Mouse (Mus musculus): ENCODE data around the gene Fam69b. TPM values are rescaled to one million over a fixed set of nuclear protein-coding genes. Genes with fewer than 3 reads are reported as not detected.
A peak's percentile ranks its signal among the peaks of the same experiment; 100 is the strongest.

The Fam69b gene
- total RNA-seq, 2 experiments from 2014 or later, result 72.4 to 78.9 TPM

DNA sequence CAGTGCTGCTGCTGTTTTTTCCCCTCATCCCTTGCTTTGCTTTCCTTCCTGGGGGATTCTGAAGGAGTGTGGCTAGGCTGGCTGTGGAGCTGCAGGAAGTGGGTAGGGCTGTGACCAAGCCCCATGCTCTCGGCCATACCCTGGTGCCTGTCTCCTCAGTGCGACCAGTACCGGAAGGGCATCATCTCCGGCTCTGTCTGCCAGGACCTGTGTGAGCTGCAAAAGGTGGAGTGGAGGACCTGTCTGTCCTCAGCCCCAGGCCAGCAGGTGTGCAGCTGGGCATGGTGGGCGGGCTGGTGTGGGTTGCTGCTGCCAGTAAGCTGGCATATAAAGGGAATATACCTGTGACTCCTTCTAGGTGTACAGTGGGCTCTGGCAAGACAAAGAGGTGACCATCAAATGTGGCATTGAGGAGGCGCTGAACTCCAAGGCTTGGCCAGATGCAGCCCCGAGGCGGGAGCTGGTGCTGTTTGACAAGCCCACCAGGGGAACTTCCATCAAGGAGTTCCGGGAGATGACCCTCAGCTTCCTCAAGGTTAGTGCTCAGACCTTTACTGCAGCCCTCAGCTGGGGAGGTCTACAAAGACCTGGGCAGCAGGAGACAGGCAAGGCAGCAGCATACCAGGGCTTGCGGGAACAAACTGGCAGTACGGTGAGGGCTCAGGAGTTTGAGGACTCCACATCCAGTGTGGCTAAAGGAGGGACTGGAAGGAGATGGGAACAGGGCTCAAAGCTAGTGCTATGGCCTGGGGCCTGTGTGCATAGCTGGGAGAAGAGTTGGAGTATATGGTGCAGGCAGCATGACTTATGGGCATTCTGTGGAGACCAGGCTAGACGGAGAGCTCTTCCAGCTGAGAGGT lies 6.6 kb downstream of the Fam69b start:
- DNase-seq (ENCODE audit: extremely low spot score in 1 of 2, low spot score in 2 of 2), result no peak
- intact Hi-C loops (cut with DNase I), result loop anchor here (5.0 kb wide), 1 partner anchor 188 kb away; the partner anchor contains the start of gene Sec16a
- H3K27ac ChIP-seq, result no peak overlapping the region
- TF ChIP-seq CTCF (IDR thresholded peaks at IDR 0.05), result no peak
- H3K4me3 ChIP-seq, result no peak overlapping the region

DNA sequence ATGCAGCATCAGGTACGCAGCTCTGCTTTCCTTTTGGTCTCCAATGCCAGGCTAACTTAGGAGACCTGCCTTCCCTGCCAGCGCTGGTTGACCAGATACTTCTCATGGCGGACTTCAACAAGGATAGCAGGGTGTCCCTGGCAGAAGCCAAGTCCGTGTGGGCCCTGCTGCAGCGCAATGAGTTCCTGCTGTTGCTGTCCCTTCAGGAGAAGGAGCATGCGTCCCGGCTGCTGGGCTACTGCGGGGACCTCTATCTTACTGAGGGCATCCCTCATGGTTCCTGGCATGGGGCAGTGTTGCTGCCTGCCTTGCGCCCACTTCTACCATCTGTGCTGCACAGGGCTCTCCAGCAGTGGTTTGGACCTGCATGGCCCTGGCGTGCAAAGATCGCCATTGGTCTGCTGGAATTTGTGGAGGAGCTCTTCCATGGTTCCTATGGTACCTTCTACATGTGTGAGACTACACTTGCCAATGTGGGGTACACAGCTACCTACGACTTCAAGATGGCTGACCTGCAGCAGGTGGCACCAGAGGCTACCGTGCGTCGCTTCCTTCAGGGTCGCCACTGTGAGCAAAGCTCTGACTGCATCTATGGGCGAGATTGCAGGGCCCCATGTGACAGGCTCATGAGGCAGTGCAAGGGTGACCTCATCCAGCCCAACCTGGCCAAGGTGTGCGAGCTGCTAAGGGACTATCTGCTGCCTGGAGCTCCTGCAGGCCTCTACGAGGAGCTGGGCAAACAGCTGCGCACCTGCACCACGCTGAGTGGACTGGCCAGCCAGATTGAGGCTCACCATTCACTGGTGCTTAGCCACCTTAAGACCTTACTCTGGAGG lies 7.5 kb downstream of the Fam69b start:
- TF ChIP-seq CTCF (IDR thresholded peaks at IDR 0.05), result no peak
- Histone ChIP-seq H3K4me3 (no peak overlapping the region), H3K27ac (no peak overlapping the region)
- intact Hi-C loops (cut with DNase I), result loop anchor here (5.0 kb wide), 1 partner anchor 188 kb away; the partner anchor contains the start of gene Sec16a
- no peak for DNase-seq (ENCODE audit: extremely low spot score in 1 of 2, low spot score in 2 of 2)

DNA sequence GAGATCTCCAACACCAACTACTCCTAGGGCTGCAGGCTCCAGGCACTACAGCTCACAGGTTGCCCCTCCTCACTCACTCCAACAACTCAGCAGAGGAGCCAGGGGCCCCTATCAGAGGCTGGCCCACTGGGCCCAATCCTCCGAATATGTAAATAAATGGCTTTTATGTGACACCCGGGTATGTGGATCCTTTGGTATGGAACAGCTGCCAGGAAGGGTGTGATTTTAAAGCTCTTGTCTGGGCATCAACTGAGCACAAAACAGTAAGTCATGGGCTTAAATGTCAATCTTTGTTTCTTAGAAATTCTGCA lies 8.0 kb downstream of the Fam69b start:
- no peak overlapping the region for H3K4me3 ChIP-seq
- no peak for TF ChIP-seq CTCF (IDR thresholded peaks at IDR 0.05)
- DNase-seq (ENCODE audit: extremely low spot score in 1 of 2, low spot score in 2 of 2), result no peak
- H3K27ac ChIP-seq, result no peak overlapping the region
- intact Hi-C loops (cut with DNase I), result loop anchor here (5.0 kb wide), 1 partner anchor 189 kb away; the partner anchor contains the start of gene Sec16a

DNA sequence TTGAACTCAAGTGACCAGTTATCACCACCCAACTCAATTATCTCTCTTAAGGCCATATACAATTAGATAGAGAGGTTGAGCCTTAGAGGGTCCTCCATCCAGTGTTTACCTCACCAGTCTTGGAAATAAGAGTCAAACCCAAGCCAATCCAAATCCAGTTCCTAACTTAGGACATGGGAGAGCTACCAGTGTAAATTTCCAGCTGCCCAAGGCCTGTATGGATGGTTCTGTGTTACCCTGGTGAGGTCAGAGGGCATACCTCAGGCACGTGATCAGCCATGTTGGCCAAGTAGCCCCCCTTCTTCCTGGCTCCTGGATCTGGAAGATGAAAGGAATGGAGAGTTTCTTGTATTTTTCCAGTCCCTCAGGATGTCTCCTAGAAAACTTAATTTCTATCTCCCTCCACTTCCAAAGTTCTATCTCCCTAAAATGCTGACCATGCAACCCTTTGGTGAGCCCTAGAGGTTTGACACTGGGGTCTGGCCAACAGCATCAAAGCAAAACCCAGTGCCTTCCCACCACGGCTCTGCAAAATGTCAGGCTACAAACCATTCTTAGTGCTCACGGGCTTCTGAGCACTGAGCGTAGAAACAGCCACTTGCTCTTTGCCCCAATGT lies 9.2 kb downstream of the Fam69b start:
- TF ChIP-seq CTCF (IDR thresholded peaks at IDR 0.05), result no peak
- intact Hi-C loops (cut with DNase I), result loop anchor here (5.0 kb wide), 1 partner anchor 190 kb away; the partner anchor contains the start of gene Sec16a
- no peak overlapping the region for H3K27ac ChIP-seq
- no peak overlapping the region for H3K4me3 ChIP-seq
- no peak for DNase-seq (ENCODE audit: extremely low spot score in 1 of 2, low spot score in 2 of 2)

DNA sequence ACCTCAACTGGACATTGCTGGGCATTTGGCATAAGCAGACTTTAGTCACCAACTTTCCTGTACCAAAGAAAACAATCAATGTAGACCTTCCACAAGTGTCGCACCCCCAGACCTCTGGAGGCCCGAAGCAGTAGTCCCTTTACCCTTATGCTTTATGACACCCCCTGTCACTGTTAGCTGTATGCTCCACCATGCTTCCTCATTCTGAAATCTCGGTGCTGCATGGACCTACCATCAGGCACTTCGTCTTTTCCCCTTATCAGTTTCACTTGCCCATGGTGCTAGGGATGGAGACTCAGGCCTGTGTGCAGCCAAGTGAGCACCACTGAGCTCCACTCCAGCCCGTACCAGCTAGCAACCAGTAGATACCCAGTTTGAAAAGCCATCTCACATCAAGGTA lies 9.8 kb downstream of the Fam69b start:
- no peak for DNase-seq (ENCODE audit: extremely low spot score in 1 of 2, low spot score in 2 of 2)
- intact Hi-C loops (cut with DNase I), result loop anchor here (5.0 kb wide), 1 partner anchor 191 kb away; the partner anchor contains the start of gene Sec16a
- Histone ChIP-seq H3K27ac (no peak overlapping the region), H3K4me3 (no peak overlapping the region)
- TF ChIP-seq CTCF (IDR thresholded peaks at IDR 0.05), result no peak

DNA sequence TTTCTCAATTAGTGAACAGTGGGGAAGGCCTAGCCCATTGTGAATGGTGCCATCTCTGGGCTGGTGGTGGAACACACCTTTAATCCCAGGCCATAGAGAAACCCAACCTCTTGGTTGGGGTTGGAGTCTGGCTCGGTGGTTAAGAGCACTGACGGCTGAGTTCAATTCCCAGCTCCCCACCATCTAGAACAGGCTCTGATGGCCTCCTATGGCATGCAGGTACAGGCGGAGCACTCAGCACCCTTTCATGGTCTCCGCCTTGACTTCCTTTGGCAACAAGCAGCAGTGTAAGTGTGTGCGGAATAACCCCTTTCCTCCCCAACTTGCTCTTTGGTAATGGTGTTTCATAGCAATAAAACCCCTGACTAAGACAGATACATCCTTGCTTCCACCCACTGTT lies 10.3 kb downstream of the Fam69b start:
- DNase-seq (ENCODE audit: extremely low spot score in 1 of 2, low spot score in 2 of 2), result no peak
- Histone ChIP-seq H3K27ac (no peak overlapping the region), H3K4me3 (peak overlapping the region; percentile 97; the same call in 1 of the 2 replicates)
- TF ChIP-seq CTCF (IDR thresholded peaks at IDR 0.05), result no peak
- intact Hi-C loops (cut with DNase I), result loop anchor here (5.0 kb wide), 1 partner anchor 191 kb away; the partner anchor contains the start of gene Sec16a

DNA sequence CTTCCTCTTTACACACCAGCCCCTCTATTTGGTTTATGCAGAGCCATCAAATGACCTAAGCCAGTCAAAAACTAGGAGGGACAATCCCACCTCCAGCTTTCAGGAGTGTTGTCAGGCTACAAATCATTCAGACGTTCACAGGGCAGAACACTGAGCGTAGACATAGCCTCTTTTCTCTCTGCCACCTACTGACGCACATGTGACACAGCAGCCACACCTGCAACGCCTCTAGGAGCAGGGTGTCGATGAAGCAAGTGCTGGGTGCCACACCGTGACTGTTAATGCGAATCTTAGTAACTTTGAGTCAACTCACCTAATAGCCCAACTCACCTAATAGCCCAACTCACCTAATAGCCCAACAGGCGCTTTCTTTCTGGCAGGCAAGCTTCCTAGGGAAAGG lies 10.8 kb downstream of the Fam69b start:
- Histone ChIP-seq H3K4me3 (peak overlapping the region; percentile 97), H3K27ac (no peak overlapping the region)
- intact Hi-C loops (cut with DNase I), result loop anchor here (5.0 kb wide), 1 partner anchor 192 kb away; the partner anchor contains the start of gene Sec16a
- DNase-seq (ENCODE audit: extremely low spot score in 1 of 2, low spot score in 2 of 2), result no peak
- TF ChIP-seq CTCF (IDR thresholded peaks at IDR 0.05), result peak; percentile 26

DNA sequence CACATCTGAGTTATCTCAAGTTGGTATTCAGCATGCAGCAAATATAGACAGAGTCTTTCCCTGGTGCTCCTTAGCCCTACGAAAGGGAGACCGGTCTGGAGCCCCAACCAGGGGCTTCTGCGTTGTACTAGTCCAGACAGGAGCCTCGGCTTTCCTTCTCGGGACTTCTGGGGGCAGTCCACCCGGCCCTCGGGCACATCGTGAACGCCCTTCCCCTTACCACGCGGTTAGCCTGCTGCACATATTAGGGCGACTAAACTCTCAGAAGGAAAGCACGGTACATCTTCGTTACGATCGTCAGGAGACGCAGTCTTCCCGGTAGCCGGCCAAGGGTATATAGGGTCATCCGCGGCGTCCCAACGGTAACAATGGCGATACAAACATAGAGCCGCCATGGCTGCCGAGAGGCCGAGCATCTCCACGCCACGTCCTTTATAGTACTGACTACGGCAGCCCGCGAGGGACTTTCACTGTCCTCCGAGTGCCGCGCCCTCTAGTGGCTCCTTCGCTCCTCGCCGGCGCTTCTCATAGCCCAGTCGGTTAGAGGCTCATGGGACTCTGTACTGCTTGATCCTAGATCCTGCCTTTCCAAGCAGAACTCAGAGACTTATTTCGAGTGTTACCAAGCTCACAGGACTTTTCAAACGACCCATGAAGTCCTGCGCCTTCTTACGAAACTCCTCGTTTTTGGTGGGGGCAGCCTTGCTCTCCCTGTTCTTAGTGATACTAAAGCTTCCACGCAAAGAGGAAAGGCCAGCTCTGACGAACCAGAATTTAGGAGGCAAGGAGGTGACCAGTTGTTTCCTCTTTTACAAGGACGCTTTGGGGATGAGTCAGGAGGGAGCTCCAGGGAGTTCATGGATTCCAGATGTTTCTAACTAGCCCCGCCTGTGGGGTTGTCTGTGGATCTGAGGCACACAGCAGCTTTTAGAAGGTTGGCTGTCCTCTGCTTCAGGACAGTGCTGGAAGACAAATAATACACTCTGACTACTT lies 11.9 kb downstream of the Fam69b start:
- peak; percentile 99 for TF ChIP-seq CTCF (IDR thresholded peaks at IDR 0.05)

DNA sequence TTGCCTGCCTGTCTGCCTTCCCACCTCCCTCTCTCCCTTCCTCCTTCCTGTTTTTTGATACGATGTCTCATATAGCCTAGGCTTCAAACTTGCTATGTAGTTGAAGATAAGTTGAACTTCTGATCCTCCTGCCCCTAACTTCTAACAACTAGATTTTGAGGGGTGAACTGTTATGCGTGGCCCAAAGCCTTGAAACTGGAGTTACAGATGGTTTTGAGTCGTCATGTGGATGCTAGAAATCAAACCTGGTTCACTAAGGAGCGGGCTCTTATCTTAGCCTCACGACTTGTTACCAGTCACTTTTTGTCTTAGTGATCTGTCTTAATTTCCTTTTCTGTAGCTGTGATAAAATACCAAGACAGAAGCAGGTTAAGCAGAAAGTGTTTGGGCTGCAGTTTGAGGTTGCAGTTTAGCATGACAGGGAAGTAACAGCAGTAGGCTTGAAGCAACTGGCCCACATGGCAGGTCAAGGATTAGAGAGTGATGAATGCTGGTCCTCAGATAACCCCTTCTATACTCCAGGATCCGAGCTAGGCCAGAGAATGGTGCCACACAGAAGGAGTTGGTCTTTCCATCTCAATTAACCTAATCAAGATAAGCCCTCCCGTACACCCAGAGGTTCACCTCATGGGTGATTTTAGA lies 12.9 kb downstream of the Fam69b start:
- no peak for TF ChIP-seq CTCF (IDR thresholded peaks at IDR 0.05)
- Histone ChIP-seq H3K4me3 (no peak overlapping the region), H3K27ac (no peak overlapping the region)
- intact Hi-C loops (cut with DNase I), result no loop called here
- DNase-seq (ENCODE audit: extremely low spot score in 1 of 2, low spot score in 2 of 2), result no peak

More for the DNA sequence above, 11.9 kb downstream of the Fam69b start:
- Histone ChIP-seq H3K27ac (peak overlapping the region; percentile 89), H3K4me3 (peak overlapping the region; percentile 97)
- intact Hi-C loops (cut with DNase I), result loop anchor here (5.0 kb wide), 1 partner anchor 193 kb away; the partner anchor contains the start of gene Sec16a
- DNase-seq (ENCODE audit: extremely low spot score in 1 of 2, low spot score in 2 of 2), result peak; percentile 96 to 99

DNA sequence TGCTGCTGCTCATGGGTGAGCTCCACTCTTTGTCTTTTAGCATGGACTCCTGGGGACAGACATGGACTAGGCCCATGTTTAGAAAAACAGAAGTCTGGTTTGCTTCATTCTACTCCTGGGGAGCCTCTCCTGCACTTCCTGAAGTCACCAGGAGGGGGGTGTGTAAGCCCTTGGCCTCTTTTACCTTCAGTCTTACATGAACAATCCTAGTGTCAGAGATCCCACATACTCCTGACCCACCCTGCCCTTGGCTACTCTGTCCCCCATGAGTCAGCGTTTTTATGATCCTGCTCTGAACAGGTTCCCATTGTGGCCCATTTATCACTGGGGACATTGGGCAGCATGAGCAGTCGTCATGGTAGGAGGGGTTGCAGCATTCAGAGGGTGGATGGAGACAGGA lies 15.7 kb downstream of the Fam69b start:
- intact Hi-C loops (cut with DNase I), result no loop called here
- DNase-seq (ENCODE audit: extremely low spot score in 1 of 2, low spot score in 2 of 2), result no peak
- H3K4me3 ChIP-seq, result no peak overlapping the region
- TF ChIP-seq CTCF (IDR thresholded peaks at IDR 0.05), result peak; percentile 51
- H3K27ac ChIP-seq, result no peak overlapping the region

All from left cerebral cortex, adult 2 months (tissue).